Mouse (Mus musculus): Measurements from ENCODE around the gene Mid2.
A peak's percentile ranks its signal among the peaks of the same experiment; 100 is the strongest.
"Not testable (repeated sequence)": the region's sequence is repeated elsewhere in the genome, so short reads cannot be mapped to it uniquely, and the experiment has no call there.

Mid2 gene

DNA sequence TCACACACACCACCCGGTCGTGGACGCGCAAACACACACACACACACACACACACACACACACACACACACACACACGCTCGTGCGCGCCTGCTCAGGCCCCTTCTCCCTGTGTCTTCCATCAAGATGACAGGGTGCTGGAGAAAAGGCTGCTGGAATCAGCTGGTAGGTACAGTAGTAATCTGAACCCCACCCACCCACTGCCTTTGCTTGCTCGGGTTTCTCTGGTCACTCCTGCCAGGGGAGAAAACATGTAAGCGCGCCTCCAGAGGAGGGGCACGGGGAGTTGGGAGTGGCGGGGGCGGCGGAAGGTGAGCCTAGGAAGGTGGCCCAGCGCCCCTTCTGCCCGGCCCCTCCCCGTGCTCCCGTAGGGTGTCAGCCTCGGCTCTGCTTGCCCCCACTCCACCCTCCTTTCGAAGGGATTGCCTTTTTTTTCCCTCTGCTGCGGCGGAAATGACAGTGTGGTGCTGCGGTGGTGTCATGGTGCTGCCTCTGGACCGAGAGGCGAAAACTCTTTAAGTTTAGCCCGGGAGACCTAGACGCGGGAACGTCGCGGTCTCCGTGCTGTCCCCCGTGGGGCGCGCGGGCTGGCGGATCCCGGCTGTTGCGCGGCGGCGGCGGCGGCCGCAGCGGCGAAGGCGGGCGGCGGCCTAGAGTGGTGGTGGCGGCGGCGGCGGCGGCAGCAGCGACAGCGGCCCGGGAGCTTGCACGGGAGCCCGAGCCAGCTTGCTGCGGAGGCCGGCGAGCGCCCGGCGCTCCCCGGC, at the start of gene Mid2:
Gene Mid2, plus strand, starts transcription at position 121 of the 763 bp plus-strand sequence.
- DNase-seq (ENCODE audit: low spot score in 2 of 2), result peak in 1 of 2 experiments; percentile 59

DNA sequence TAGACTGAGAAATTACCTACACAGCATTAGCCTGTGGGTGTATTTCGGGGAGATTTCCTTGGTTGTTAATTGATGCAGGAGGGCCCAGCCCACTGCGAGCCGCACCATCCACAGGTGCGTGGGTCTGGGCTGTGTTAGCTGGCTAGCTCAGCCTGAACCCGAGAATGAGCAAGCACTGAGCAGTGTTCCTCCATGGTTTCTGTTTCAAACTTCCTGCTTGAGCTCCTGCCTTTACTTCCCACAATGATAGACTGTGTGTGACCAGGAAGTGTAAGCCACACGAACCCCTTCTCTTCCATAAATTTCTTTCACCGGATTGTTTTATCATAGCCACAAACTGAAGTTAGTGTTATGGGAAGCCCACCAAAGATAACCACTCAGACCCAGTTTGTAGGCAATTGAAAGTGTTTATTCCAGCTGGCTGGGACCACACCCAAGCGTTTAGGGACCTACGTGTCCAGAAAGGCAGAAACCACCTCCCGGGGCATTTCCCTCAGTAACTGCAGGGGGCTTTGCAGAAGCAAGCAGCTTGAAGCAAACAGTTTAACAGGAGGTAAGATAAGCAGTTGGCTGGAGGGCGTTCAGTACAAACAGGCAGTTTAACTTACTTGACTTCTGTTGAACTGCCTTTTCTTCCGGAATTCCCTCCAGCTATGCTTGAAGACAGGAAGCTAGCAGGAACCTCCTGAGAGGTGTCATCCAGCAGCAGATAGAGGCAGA, 39.4 kb upstream of the Mid2 start:
- DNase-seq (ENCODE audit: low spot score in 2 of 2), result no peak

- DNase-seq (ENCODE audit: low spot score in 2 of 2), result no peak
Measured at GRCm38 (mm10) chrX:140638028-140638427, 26.4 kb upstream of the Mid2 start.

DNA sequence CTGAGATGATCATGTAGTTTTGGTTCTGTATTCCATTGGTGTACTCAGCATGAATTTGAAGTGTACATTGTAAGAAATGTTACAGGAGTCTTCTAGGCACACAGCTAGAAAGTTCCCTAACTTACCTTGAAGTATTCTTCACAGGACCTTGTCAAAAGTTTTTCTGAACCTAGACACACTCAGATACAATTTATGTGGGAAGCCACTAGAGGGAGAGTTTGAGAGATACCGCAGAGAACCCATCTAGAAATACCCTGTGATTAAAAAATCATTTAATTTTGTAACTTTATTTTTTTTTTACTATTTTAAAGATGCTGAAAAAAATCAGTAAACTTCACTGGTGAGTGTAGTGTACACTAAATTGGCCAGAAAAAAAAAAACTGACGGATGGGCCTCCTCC, 24.8 kb upstream of the Mid2 start:
- no peak for DNase-seq (ENCODE audit: low spot score in 2 of 2)

- no peak for DNase-seq (ENCODE audit: low spot score in 2 of 2)
Measured at GRCm38 (mm10) chrX:140660731-140661130, 3.7 kb upstream of the Mid2 start.

DNA sequence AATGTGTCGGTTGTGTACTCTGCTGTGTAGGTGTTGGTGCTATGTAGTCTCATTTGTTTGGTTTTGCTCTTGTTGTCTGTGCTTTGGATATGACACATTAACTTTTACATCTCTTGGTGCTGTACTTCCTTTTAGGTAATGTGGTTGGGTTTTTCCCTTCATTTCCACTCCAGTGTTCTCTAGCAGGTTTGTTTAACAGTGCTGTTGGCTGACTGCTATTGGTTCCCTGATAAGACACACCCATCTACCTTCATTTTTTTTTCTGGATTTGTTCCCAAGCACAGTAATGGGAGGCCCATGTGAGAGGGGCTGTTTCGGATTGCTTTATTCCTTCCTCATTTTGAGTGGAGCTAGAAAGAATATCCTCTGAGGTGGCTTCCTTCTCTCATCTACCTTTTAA, 883 bp upstream of the Mid2 start:
- no peak for DNase-seq (ENCODE audit: low spot score in 2 of 2)

DNA sequence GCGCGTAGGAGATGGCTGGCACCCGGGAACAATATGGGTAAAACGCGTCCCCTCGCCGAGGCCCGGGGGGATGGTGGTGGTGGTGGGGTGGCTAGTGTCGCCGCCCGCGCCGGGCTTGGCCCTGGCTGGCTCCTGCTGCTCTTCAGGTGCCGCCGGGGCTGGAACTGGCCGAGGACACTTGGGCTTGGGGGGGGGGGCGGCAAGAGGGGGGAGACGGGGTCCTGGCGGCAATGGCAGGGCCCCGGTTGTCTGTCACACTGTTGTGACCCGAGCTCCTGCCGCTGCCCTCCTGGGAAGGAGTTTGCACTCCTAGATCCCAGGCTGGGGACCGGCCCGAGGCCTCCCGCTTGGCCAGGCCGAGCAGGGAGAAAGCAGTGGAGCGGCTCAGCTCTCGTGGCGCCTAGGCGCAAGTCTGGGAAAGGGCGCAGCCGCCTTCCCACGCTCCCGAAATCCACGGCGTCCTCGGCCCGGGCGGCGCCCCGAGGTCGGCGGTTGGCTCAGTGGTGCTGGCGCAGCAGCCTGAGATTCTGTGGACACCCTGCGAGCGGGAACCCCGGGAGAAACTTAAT, 927 bp downstream of the Mid2 start:
- peak in 1 of 2 experiments; percentile 63 for DNase-seq (ENCODE audit: low spot score in 2 of 2)

GRCm38 (mm10) chrX:140675444-140675843, 11.0 kb downstream of the Mid2 start:
- DNase-seq (ENCODE audit: low spot score in 2 of 2), result no peak

DNA sequence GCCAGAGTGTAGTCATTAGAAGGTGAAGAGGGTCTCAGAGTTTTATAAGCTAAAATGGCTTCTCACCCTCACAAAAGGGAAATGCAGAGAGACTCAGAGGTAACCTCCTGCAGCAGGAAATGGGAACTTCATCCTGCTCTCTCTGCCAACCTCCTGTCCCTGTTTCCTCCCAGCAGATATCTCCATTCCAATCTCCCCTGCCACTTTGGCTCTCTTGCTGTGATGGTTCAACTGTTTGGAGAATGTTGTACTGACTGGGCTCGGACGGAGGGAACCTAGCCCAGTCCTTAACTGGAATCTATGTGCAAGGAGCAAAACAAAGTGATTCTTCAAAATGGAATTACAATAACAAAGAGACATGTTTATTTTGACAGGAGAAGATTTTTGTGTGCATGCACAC, 23.9 kb downstream of the Mid2 start:
- no peak for DNase-seq (ENCODE audit: low spot score in 2 of 2)

- DNase-seq (ENCODE audit: low spot score in 2 of 2), result not testable (repeated sequence)
Measured at GRCm38 (mm10) chrX:140697872-140698463, 33.6 kb downstream of the Mid2 start.

GRCm38 (mm10) chrX:140703224-140703623, 38.8 kb downstream of the Mid2 start:
- DNase-seq (ENCODE audit: low spot score in 2 of 2), result no peak

DNA sequence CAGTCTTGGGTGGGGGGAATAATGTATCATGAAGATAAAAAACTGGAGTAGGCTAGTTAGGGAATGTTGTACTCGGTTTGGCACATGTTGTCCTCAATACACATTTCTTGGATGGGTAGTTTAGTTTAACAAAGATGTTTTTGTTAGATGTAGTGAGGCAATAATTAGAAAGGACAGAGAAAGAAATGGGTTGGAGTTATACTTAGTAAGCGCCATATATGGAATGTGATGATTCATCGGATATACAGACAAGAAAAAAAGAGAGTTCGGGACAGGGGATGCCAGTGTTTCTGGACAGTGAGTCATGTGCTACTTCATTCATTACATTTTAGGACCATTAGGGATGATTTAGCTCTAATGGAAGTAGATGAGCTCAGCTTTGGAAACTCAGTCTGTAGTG, 41.7 kb downstream of the Mid2 start:
- DNase-seq (ENCODE audit: low spot score in 2 of 2), result no peak

- peak in 1 of 2 experiments; percentile 13 for DNase-seq (ENCODE audit: low spot score in 2 of 2)
Measured at GRCm38 (mm10) chrX:140722400-140722799, 58.0 kb downstream of the Mid2 start.

DNA sequence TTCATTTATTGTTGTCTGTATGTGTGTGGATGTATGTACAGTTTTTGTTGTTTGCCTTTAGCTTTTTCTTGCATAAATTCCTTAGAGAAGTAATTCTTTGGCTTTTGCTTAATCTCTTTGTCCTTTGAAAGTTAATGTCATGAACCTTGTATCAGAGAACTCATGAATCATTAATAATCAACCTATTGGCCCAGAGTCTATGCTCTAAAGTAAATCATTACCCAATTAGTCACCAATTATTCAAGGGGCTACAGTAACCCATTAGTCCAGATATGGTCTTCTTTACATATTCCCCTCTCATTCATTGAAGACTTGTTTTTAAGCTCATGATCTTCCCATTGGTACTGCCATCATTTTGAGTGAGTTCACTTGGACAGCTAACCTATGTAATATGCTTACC, 74.6 kb downstream of the Mid2 start:
- DNase-seq (ENCODE audit: low spot score in 2 of 2), result no peak

DNA sequence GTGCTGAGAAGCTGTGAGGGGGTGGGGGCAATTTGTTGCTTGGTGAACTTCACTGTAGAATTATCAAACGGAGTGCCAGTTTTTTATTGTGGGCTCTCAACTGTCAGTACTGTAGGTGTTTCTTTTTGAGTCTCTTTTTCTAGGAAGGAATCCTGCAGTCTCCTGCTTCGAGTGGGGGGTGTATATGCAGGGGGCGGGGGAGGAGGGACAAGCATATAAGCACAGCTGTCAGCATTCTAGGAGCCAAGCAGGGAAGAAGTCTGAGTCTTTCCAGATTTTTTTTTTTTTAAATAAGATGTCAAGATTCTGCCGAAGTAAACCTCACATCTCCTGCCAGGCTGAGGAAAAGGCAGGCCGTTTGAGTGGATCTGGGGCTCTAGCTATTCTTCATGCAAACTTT, 78.8 kb downstream of the Mid2 start:
- no peak for DNase-seq (ENCODE audit: low spot score in 2 of 2)

GRCm38 (mm10) chrX:140769794-140770193, 105.4 kb downstream of the Mid2 start:
- DNase-seq (ENCODE audit: low spot score in 2 of 2), result no peak

GRCm38 (mm10) chrX:140805340-140805739, 140.9 kb downstream of the Mid2 start:
- no peak for DNase-seq (ENCODE audit: low spot score in 2 of 2)

DNA sequence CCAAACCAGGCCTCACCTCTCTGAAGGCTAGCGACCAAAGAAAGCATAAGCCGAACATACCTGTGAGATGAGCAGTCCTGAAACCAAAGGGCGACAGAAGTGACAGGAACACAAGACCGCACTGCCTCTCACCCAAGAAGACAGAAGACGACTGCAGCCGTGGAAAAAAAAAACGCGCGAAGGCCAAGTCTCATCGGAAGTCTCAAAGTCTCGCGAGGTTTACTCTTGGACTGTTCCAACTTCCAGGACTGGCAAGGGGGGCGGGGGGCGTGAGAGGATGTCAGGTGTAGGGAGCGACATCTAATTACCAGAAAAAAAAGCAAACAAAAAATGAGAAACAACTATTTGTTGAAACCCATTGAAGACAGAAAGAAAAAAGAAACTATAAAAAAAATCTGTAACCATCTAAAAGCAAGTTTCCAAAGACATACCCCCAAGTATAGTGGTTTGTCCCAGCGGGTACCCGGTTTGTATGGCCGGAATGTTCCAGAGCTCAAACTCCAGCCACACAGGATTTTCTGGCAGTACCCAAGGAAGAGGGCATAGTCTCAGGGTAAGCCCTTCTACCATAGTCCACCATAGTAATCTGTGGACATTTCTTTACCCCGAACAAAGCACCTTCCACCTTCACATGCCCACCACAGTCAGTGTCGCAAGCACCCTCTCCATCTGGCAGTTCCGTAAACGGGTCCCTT, 149.1 kb downstream of the Mid2 start, which contains the start of gene Tex13b:
Gene Tex13b, minus strand, starts transcription at position 122 of the 695 bp plus-strand sequence.
- DNase-seq (ENCODE audit: low spot score in 2 of 2), result no peak
